Mouse (Mus musculus) olfactory bulb, adult 2 months (tissue): ENCODE results near the gene Vwa7.
"Not testable (repeated sequence)": the region's sequence is repeated elsewhere in the genome, so short reads cannot be mapped to it uniquely, and the experiment has no call there.

ENCODE experiments used
- CTCF ChIP-seq: fragments of 200-500 bp; IDR thresholded peaks from 2 replicates; pipeline ENCODE4 v1.5.1; 2012; ENCODE audit warnings: low read depth, mild to moderate bottlenecking, low read length, moderate library complexity; ENCODE audit not compliant: insufficient read depth
- POLR2A ChIP-seq: fragments of 200-500 bp; IDR thresholded peaks from 2 replicates; pipeline ENCODE4 v1.6.1; 2012; ENCODE audit warnings: mild to moderate bottlenecking, low read depth, low read length, moderate library complexity; ENCODE audit not compliant: insufficient read depth

GRCm38 (mm10) chr17:35005902-35006301, 10.5 kb upstream of the Vwa7 start:
- not testable (repeated sequence) for TF ChIP-seq POLR2A, CTCF
